Mouse (Mus musculus) kidney, embryonic 14.5 days (tissue): Measurements from ENCODE around the gene Apold1. TPM values are rescaled to one million over a fixed set of nuclear protein-coding genes. Genes with fewer than 3 reads are reported as not detected.
A peak's percentile ranks its signal among the peaks of the same experiment; 100 is the strongest.

Source experiments
- ATAC-seq: fragments of 200-750 bp; cut with Nextera tagmentation; 2 replicates; pipeline ENCODE4 v1.8.0; 2017; ENCODE audit warnings: moderate number of reproducible peaks, mild to moderate bottlenecking, moderate TSS enrichment, moderate library complexity; ENCODE audit not compliant: low FRiP score, low TSS enrichment
- H3K27ac ChIP-seq: fragments of 300-500 bp; sonication (generic); 2 replicates; pipeline ENCODE4 v1.5.1; 2014; ENCODE audit warnings: low read depth, mild to moderate bottlenecking, low read length, moderate library complexity, mixed read lengths
- H3K27me3 ChIP-seq: fragments of 300-500 bp; sonication (generic); 2 replicates; pipeline ENCODE4 v1.6.1; 2014; ENCODE audit warnings: mild to moderate bottlenecking, low read length; ENCODE audit not compliant: control insufficient read depth, insufficient read depth
- H3K36me3 ChIP-seq: fragments of 300-500 bp; sonication (generic); 2 replicates; pipeline ENCODE4 v1.6.1; 2014; ENCODE audit warnings: low read length, mixed read lengths; ENCODE audit not compliant: control insufficient read depth, insufficient read depth
- H3K4me1 ChIP-seq: fragments of 300-500 bp; sonication (generic); 2 replicates; pipeline ENCODE4 v1.6.1; 2014; ENCODE audit warnings: low read length, mixed read lengths; ENCODE audit not compliant: control insufficient read depth, insufficient read depth
- H3K4me2 ChIP-seq: fragments of 300-500 bp; sonication (generic); replicated peaks from 2 replicates; pipeline ENCODE4 v1.6.1; 2014; ENCODE audit warnings: low read depth, mild to moderate bottlenecking, low read length
- H3K4me3 ChIP-seq: fragments of 300-500 bp; sonication (generic); 2 replicates; pipeline ENCODE4 v1.5.1; 2014; ENCODE audit warnings: mild to moderate bottlenecking, low read length
- H3K9ac ChIP-seq: fragments of 300-500 bp; sonication (generic); 2 replicates; pipeline ENCODE4 v1.6.1; 2014; ENCODE audit warnings: low read depth, mild to moderate bottlenecking, low read length, moderate library complexity
- H3K9me3 ChIP-seq: fragments of 300-500 bp; sonication (generic); 2 replicates; pipeline ENCODE4 v1.6.1; 2016; ENCODE audit warnings: low read length; ENCODE audit not compliant: control insufficient read depth
- WGBS: fragments of 180-500 bp; shearing (Covaris S2); extraction: QIAGEN DNeasy Blood & Tissue Kit; methylation state at CpG from one replicate; pipeline ENCODE4 v1.1.7; 2014; 5-methylcytosine and 5-hydroxymethylcytosine counted together
- polyA plus RNA-seq: library from polyadenylated mRNA; unstranded; fragments of >200 nt; fragmentation: Nextera tagmentation; extraction: Ambion mirVana; gene quantifications from 2 replicates; pipeline ENCODE4 v1.2.1, GENCODE M21; 2014

Gene Apold1
- polyA plus RNA-seq, 1 experiment from 2014 or later = 4.6 TPM

- no peaks in the 10 kb centered on the region for H3K27me3 ChIP-seq
- 0 out of 2 replicates have a peak, but pooled peaks cover 3% of the 10 kb centered on the region for H3K9me3 ChIP-seq
- no peak overlapping the region for H3K27ac ChIP-seq
- no peak overlapping the region for H3K4me3 ChIP-seq
- H3K9ac ChIP-seq = no peak overlapping the region
- peaks cover 6% of the 10 kb centered on the region; the same call in 1 of the 2 replicates for H3K4me1 ChIP-seq
- ATAC-seq = no peak
- H3K4me2 ChIP-seq = no peak overlapping the region
- 65% methylated on average over 5 of the region's 5 CpGs for WGBS
- no peaks in the 10 kb centered on the region for H3K36me3 ChIP-seq
These were observed 19.0 kb upstream of the Apold1 start for GRCm38 (mm10) chr6:134962518-134962893.

- no peaks in the 10 kb centered on the region for H3K27me3 ChIP-seq
- H3K4me3 ChIP-seq = no peak overlapping the region
- no peak overlapping the region for H3K9ac ChIP-seq
- no peaks in the 10 kb centered on the region for H3K36me3 ChIP-seq
- WGBS = 72% methylated on average over 2 of the region's 2 CpGs
- H3K4me2 ChIP-seq = no peak overlapping the region
- H3K4me1 ChIP-seq = peaks cover 6% of the 10 kb centered on the region; the same call in 1 of the 2 replicates
- no peak overlapping the region for H3K27ac ChIP-seq
- no peak for ATAC-seq
- H3K9me3 ChIP-seq = 0 out of 2 replicates have a peak, but pooled peaks cover 3% of the 10 kb centered on the region
These were observed 17.6 kb upstream of the Apold1 start for GRCm38 (mm10) chr6:134963910-134964309.

GRCm38 (mm10) chr6:134966681-134967080 lies 14.8 kb upstream of the Apold1 start:
- ATAC-seq = no peak
- WGBS = 85% methylated on average over 5 of the region's 5 CpGs
- Histone ChIP-seq H3K4me2 (no peak overlapping the region), H3K4me1 (0 out of 2 replicates have a peak, but pooled peaks cover 1% of the 10 kb centered on the region), H3K9ac (no peak overlapping the region), H3K4me3 (no peak overlapping the region), H3K27ac (no peak overlapping the region), H3K9me3 (0 out of 2 replicates have a peak, but pooled peaks cover 3% of the 10 kb centered on the region), H3K27me3 (no peaks in the 10 kb centered on the region), H3K36me3 (no peaks in the 10 kb centered on the region)

- 0 out of 2 replicates have a peak, but pooled peaks cover 3% of the 10 kb centered on the region for H3K9me3 ChIP-seq
- no peak overlapping the region for H3K4me3 ChIP-seq
- H3K36me3 ChIP-seq = no peaks in the 10 kb centered on the region
- ATAC-seq = no peak
- peaks cover 4% of the 10 kb centered on the region; the same call in 1 of the 2 replicates for H3K4me1 ChIP-seq
- no peak overlapping the region for H3K4me2 ChIP-seq
- H3K27ac ChIP-seq = no peak overlapping the region
- H3K27me3 ChIP-seq = no peaks in the 10 kb centered on the region
- WGBS = 40% methylated on average over 1 of the region's 1 CpGs
- H3K9ac ChIP-seq = no peak overlapping the region
These were observed 13.2 kb upstream of the Apold1 start for GRCm38 (mm10) chr6:134968326-134968725.

GRCm38 (mm10) chr6:134969498-134969897 lies 12.0 kb upstream of the Apold1 start:
- Histone ChIP-seq H3K27me3 (no peaks in the 10 kb centered on the region), H3K9ac (no peak overlapping the region), H3K27ac (no peak overlapping the region), H3K4me2 (no peak overlapping the region), H3K4me1 (peaks cover 4% of the 10 kb centered on the region; the same call in 1 of the 2 replicates), H3K9me3 (0 out of 2 replicates have a peak, but pooled peaks cover 3% of the 10 kb centered on the region), H3K4me3 (no peak overlapping the region), H3K36me3 (no peaks in the 10 kb centered on the region)
- WGBS = 97% methylated on average over 2 of the region's 2 CpGs
- ATAC-seq = no peak

- Histone ChIP-seq H3K9ac (no peak overlapping the region), H3K4me1 (peaks cover 6% of the 10 kb centered on the region; the same call in 1 of the 2 replicates), H3K4me3 (no peak overlapping the region), H3K27ac (no peak overlapping the region), H3K9me3 (no peaks in the 10 kb centered on the region), H3K27me3 (no peaks in the 10 kb centered on the region), H3K4me2 (no peak overlapping the region), H3K36me3 (no peaks in the 10 kb centered on the region)
- 41% methylated on average over 4 of the region's 4 CpGs for WGBS
- no peak for ATAC-seq
These were observed 9.4 kb upstream of the Apold1 start for GRCm38 (mm10) chr6:134972096-134972495.

GRCm38 (mm10) chr6:134976628-134977027 lies 4.9 kb upstream of the Apold1 start:
- Histone ChIP-seq H3K9ac (no peak overlapping the region), H3K4me3 (no peak overlapping the region), H3K4me1 (peaks cover 6% of the 10 kb centered on the region; the same call in 1 of the 2 replicates), H3K4me2 (no peak overlapping the region), H3K27me3 (no peaks in the 10 kb centered on the region), H3K27ac (no peak overlapping the region), H3K9me3 (no peaks in the 10 kb centered on the region), H3K36me3 (no peaks in the 10 kb centered on the region)
- WGBS = 43% methylated on average over 6 of the region's 6 CpGs
- no peak for ATAC-seq

GRCm38 (mm10) chr6:134983529-134984370 lies 2.2 kb downstream of the Apold1 start:
- Histone ChIP-seq H3K27ac (peak overlapping the region; percentile 59; the same call in 1 of the 2 replicates), H3K4me2 (peak overlapping the region; percentile 94), H3K9me3 (no peaks in the 10 kb centered on the region), H3K4me1 (no peaks in the 10 kb centered on the region), H3K9ac (peak overlapping the region; percentile 69), H3K36me3 (no peaks in the 10 kb centered on the region), H3K27me3 (peaks cover 8% of the 10 kb centered on the region), H3K4me3 (peak overlapping the region; percentile 51)
- peak; percentile 93 for ATAC-seq
- 3% methylated on average over 62 of the region's 62 CpGs for WGBS

GRCm38 (mm10) chr6:134984748-134985147 lies 3.2 kb downstream of the Apold1 start:
- no peak for ATAC-seq
- no peak overlapping the region for H3K4me2 ChIP-seq
- 60% methylated on average over 3 of the region's 3 CpGs for WGBS
- no peaks in the 10 kb centered on the region for H3K36me3 ChIP-seq
- H3K9me3 ChIP-seq = no peaks in the 10 kb centered on the region
- H3K27me3 ChIP-seq = peaks cover 8% of the 10 kb centered on the region
- H3K4me1 ChIP-seq = no peaks in the 10 kb centered on the region
- no peak overlapping the region for H3K4me3 ChIP-seq
- H3K9ac ChIP-seq = no peak overlapping the region
- H3K27ac ChIP-seq = no peak overlapping the region
